Mouse (Mus musculus): ENCODE results near the gene Cyp1a2. TPM values are rescaled to one million over a fixed set of nuclear protein-coding genes. Genes with fewer than 3 reads are reported as not detected.
A peak's percentile ranks its signal among the peaks of the same experiment; 100 is the strongest.

Gene Cyp1a2
- polyA plus RNA-seq, 1 experiment from 2014 or later: not detected

GRCm38 (mm10) chr9:57641022-57641421 is 42.5 kb downstream of the Cyp1a2 start:
- peaks cover 75% of the 10 kb centered on the region for H3K4me1 ChIP-seq (ENCODE audit: control insufficient read depth, insufficient read depth, low read length)
- no peaks in the 10 kb centered on the region for H3K27me3 ChIP-seq (ENCODE audit: control insufficient read depth, insufficient read depth, low read length)
- H3K9me3 ChIP-seq (replicated peaks; ENCODE audit: control insufficient read depth, low read length): no peaks in the 10 kb centered on the region
- peak overlapping the region; percentile 59 for H3K4me2 ChIP-seq
- no peak overlapping the region for H3K27ac ChIP-seq (ENCODE audit: low read depth, low read length)
- no peak overlapping the region for H3K4me3 ChIP-seq (ENCODE audit: low read depth, low read length)
- no peak overlapping the region for H3K9ac ChIP-seq (ENCODE audit: low read depth, low read length)
- ATAC-seq (replicated peaks; ENCODE audit: insufficient number of reproducible peaks, low FRiP score, low TSS enrichment): no peak
- 45% methylated on average over 1 of the region's 1 CpGs for WGBS (ENCODE audit: insufficient replicate concordance)
- H3K36me3 ChIP-seq (ENCODE audit: control insufficient read depth, insufficient read depth, low read length): peaks cover 3% of the 10 kb centered on the region; the same call in 1 of the 2 replicates

DNA sequence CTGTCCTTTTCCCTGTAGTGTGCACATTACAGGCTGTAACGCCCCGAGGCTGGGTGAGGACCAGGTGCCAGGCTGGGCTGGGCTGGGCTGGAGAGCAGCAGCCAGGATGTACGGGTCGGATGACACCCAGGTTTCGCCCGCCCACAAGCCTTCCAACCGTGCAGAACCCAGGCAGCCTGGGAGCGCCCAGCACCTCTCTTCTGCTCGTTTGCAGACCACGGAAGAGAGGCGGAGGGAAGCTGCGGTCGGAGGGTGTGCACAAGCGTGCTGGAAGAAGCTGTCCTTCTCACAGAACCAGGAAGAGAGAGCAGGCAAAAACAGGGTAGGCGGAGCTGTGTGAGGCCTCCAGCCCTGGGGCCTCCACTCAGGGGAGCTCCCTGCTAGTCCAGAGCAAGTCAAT is 43.1 kb downstream of the Cyp1a2 start:
- no peaks in the 10 kb centered on the region for H3K9me3 ChIP-seq (replicated peaks; ENCODE audit: control insufficient read depth, low read length)
- 15% methylated on average over 15 of the region's 15 CpGs for WGBS (ENCODE audit: insufficient replicate concordance)
- no peak for ATAC-seq (replicated peaks; ENCODE audit: insufficient number of reproducible peaks, low FRiP score, low TSS enrichment)
- H3K9ac ChIP-seq (ENCODE audit: low read depth, low read length): peak overlapping the region; percentile 59
- peaks cover 3% of the 10 kb centered on the region; the same call in 1 of the 2 replicates for H3K36me3 ChIP-seq (ENCODE audit: control insufficient read depth, insufficient read depth, low read length)
- H3K4me2 ChIP-seq: peak overlapping the region; percentile 59
- H3K27me3 ChIP-seq (ENCODE audit: control insufficient read depth, insufficient read depth, low read length): no peaks in the 10 kb centered on the region
- peaks cover 75% of the 10 kb centered on the region for H3K4me1 ChIP-seq (ENCODE audit: control insufficient read depth, insufficient read depth, low read length)
- peak overlapping the region; percentile 12; the same call in 1 of the 2 replicates for H3K27ac ChIP-seq (ENCODE audit: low read depth, low read length)
- 0 out of 2 replicates have a peak overlapping the region, but pooled peaks have one; percentile 19 for H3K4me3 ChIP-seq (ENCODE audit: low read depth, low read length)

GRCm38 (mm10) chr9:57639661-57640328 is 43.7 kb downstream of the Cyp1a2 start:
- no peak overlapping the region for H3K4me3 ChIP-seq (ENCODE audit: low read depth, low read length)
- 77% methylated on average over 5 of the region's 5 CpGs for WGBS (ENCODE audit: insufficient replicate concordance)

GRCm38 (mm10) chr9:57638651-57639459 is 44.6 kb downstream of the Cyp1a2 start:
- Histone ChIP-seq H3K4me1 (ENCODE audit: control insufficient read depth, insufficient read depth, low read length) (peaks cover 74% of the 10 kb centered on the region), H3K27me3 (ENCODE audit: control insufficient read depth, insufficient read depth, low read length) (no peaks in the 10 kb centered on the region), H3K4me2 (peak overlapping the region; percentile 9), H3K9me3 (replicated peaks; ENCODE audit: control insufficient read depth, low read length) (no peaks in the 10 kb centered on the region), H3K36me3 (ENCODE audit: control insufficient read depth, insufficient read depth, low read length) (peaks cover 3% of the 10 kb centered on the region; the same call in 1 of the 2 replicates), H3K27ac (ENCODE audit: low read depth, low read length) (peak overlapping the region; percentile 85), H3K4me3 (ENCODE audit: low read depth, low read length) (no peak overlapping the region), H3K9ac (ENCODE audit: low read depth, low read length) (peak overlapping the region; percentile 31)
- WGBS (ENCODE audit: insufficient replicate concordance): 40% methylated on average over 8 of the region's 8 CpGs
- 0 out of 2 replicates have a peak, but pooled peaks have one; percentile 20 for ATAC-seq (replicated peaks; ENCODE audit: insufficient number of reproducible peaks, low FRiP score, low TSS enrichment)

More at GRCm38 (mm10) chr9:57639661-57640328, 43.7 kb downstream of the Cyp1a2 start:
- peak overlapping the region; percentile 59 for H3K9ac ChIP-seq (ENCODE audit: low read depth, low read length)
- no peaks in the 10 kb centered on the region for H3K9me3 ChIP-seq (replicated peaks; ENCODE audit: control insufficient read depth, low read length)
- peak overlapping the region; percentile 85; the same call in 1 of the 2 replicates for H3K27ac ChIP-seq (ENCODE audit: low read depth, low read length)
- H3K36me3 ChIP-seq (ENCODE audit: control insufficient read depth, insufficient read depth, low read length): peaks cover 3% of the 10 kb centered on the region; the same call in 1 of the 2 replicates
- no peak for ATAC-seq (replicated peaks; ENCODE audit: insufficient number of reproducible peaks, low FRiP score, low TSS enrichment)
- H3K4me2 ChIP-seq: peak overlapping the region; percentile 59
- H3K27me3 ChIP-seq (ENCODE audit: control insufficient read depth, insufficient read depth, low read length): no peaks in the 10 kb centered on the region
- peaks cover 75% of the 10 kb centered on the region for H3K4me1 ChIP-seq (ENCODE audit: control insufficient read depth, insufficient read depth, low read length)

- peak overlapping the region; percentile 85 for H3K27ac ChIP-seq (ENCODE audit: low read depth, low read length)
- H3K9me3 ChIP-seq (replicated peaks; ENCODE audit: control insufficient read depth, low read length): no peaks in the 10 kb centered on the region
- ATAC-seq (replicated peaks; ENCODE audit: insufficient number of reproducible peaks, low FRiP score, low TSS enrichment): no peak
- peaks cover 3% of the 10 kb centered on the region; the same call in 1 of the 2 replicates for H3K36me3 ChIP-seq (ENCODE audit: control insufficient read depth, insufficient read depth, low read length)
- H3K9ac ChIP-seq (ENCODE audit: low read depth, low read length): peak overlapping the region; percentile 56
- no peak overlapping the region for H3K4me3 ChIP-seq (ENCODE audit: low read depth, low read length)
- H3K4me2 ChIP-seq: peak overlapping the region; percentile 52
- H3K4me1 ChIP-seq (ENCODE audit: control insufficient read depth, insufficient read depth, low read length): peaks cover 69% of the 10 kb centered on the region
- 17% methylated on average over 6 of the region's 6 CpGs for WGBS (ENCODE audit: insufficient replicate concordance)
- H3K27me3 ChIP-seq (ENCODE audit: control insufficient read depth, insufficient read depth, low read length): no peaks in the 10 kb centered on the region
These were observed 45.7 kb downstream of the Cyp1a2 start for GRCm38 (mm10) chr9:57637741-57638322.

- H3K9me3 ChIP-seq (replicated peaks; ENCODE audit: control insufficient read depth, low read length): no peaks in the 10 kb centered on the region
- H3K27me3 ChIP-seq (ENCODE audit: control insufficient read depth, insufficient read depth, low read length): no peaks in the 10 kb centered on the region
- WGBS (ENCODE audit: insufficient replicate concordance): 61% methylated on average over 3 of the region's 3 CpGs
- H3K4me1 ChIP-seq (ENCODE audit: control insufficient read depth, insufficient read depth, low read length): peaks cover 66% of the 10 kb centered on the region
- no peak overlapping the region for H3K4me3 ChIP-seq (ENCODE audit: low read depth, low read length)
- peak overlapping the region; percentile 85 for H3K27ac ChIP-seq (ENCODE audit: low read depth, low read length)
- peak overlapping the region; percentile 52 for H3K4me2 ChIP-seq
- peak overlapping the region; percentile 56; the same call in 1 of the 2 replicates for H3K9ac ChIP-seq (ENCODE audit: low read depth, low read length)
- peaks cover 3% of the 10 kb centered on the region; the same call in 1 of the 2 replicates for H3K36me3 ChIP-seq (ENCODE audit: control insufficient read depth, insufficient read depth, low read length)
- ATAC-seq (replicated peaks; ENCODE audit: insufficient number of reproducible peaks, low FRiP score, low TSS enrichment): no peak
These were observed 46.2 kb downstream of the Cyp1a2 start for GRCm38 (mm10) chr9:57637272-57637671.

- H3K36me3 ChIP-seq (ENCODE audit: control insufficient read depth, insufficient read depth, low read length): peaks cover 10% of the 10 kb centered on the region
- H3K27ac ChIP-seq (ENCODE audit: low read depth, low read length): no peak overlapping the region
- H3K27me3 ChIP-seq (ENCODE audit: control insufficient read depth, insufficient read depth, low read length): no peaks in the 10 kb centered on the region
- WGBS (ENCODE audit: insufficient replicate concordance): 34% methylated on average over 4 of the region's 4 CpGs
- peaks cover 32% of the 10 kb centered on the region for H3K4me1 ChIP-seq (ENCODE audit: control insufficient read depth, insufficient read depth, low read length)
- no peaks in the 10 kb centered on the region for H3K9me3 ChIP-seq (replicated peaks; ENCODE audit: control insufficient read depth, low read length)
- no peak overlapping the region for H3K4me3 ChIP-seq (ENCODE audit: low read depth, low read length)
- no peak overlapping the region for H3K9ac ChIP-seq (ENCODE audit: low read depth, low read length)
- ATAC-seq (replicated peaks; ENCODE audit: insufficient number of reproducible peaks, low FRiP score, low TSS enrichment): no peak
- H3K4me2 ChIP-seq: no peak overlapping the region
These were observed 50.0 kb downstream of the Cyp1a2 start for GRCm38 (mm10) chr9:57633481-57634024.

Measured in heart, embryonic 11.5 days (tissue).